Mouse (Mus musculus): ENCODE measurements around the gene Dnah8. TPM values are rescaled to one million over a fixed set of nuclear protein-coding genes. Genes with fewer than 3 reads are reported as not detected.

Gene Dnah8
- polyA plus RNA-seq, 1 experiment, result 9.8 TPM

- no peak for DNase-seq (ENCODE audit: low read depth, low spot score)
- 52% methylated on average over 4 of the region's 4 CpGs for WGBS
These were observed 283.4 kb downstream of the Dnah8 start for GRCm38 (mm10) chr17:30907577-30907976.

DNA sequence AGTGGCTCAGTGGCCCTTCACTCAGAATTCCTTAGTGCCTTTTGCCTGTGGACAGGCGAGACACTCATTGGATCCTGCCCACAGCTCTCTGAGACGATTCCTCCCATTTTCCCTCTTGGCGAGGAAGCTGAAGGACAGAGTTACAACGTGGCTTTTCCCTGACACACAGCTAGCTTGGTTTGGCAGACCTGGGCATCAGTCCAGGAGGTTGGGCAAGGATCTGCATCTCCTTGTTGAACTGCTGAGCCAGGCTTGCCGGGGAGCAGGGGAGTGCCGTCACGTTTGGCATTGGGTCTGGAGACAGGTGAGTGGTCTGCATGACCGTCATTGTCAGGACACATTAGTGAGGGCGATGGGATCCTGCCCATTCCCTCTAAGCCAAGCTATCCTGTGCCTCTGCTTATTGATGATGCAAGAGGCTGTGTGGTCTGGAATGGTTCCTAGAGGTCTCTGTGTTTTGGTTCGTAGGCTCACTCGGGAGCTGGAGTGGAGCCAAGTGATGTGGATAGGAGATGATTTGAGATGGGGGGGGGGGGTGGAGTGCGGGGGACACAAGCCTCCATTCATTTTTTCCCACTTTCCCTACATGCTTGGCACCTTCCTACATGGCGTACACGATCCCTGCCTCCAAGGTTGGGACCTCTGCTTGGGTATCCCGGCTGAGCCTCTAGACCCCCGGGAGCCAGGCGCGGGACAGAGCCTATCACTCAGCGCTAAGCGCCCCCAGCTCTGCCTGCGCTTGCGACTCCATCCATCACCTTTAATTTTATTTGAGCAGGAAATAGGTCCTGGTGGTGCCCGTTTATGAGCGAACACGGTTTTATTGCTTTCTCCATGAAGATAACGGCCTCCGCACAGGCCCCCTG is 286.9 kb downstream of the Dnah8 start:
- 13% methylated on average over 27 of the region's 27 CpGs for WGBS
- DNase-seq (ENCODE audit: low read depth, low spot score), result no peak

- WGBS, result 11% methylated on average over 8 of the region's 8 CpGs
- no peak for DNase-seq (ENCODE audit: low read depth, low spot score)
These were observed 287.6 kb downstream of the Dnah8 start for GRCm38 (mm10) chr17:30911732-30912088.

GRCm38 (mm10) chr17:30912536-30912935 is 288.4 kb downstream of the Dnah8 start:
- WGBS, result 27% methylated on average over 5 of the region's 5 CpGs
- DNase-seq (ENCODE audit: low read depth, low spot score), result no peak

- no peak for DNase-seq (ENCODE audit: low read depth, low spot score)
These were observed 290.1 kb downstream of the Dnah8 start for GRCm38 (mm10) chr17:30914264-30914663.

DNA sequence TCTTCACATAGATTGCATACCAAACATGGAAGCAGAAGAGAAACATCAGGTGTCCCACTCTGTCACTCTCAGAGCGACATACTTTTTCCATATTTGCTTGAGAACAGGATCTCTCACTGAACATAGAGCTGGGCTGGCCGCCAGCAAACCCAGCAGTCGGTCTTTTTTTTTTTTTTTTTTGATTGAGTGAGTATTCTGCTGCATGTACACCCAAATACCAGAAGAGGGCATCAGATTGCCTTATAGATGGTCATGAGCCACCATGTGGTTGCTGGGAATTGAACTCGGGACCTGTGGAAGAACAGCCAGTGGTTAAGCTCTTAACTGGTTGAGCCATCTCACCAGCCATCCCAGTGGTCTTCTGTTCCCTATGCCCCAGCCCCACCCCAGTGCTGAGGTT is 299.4 kb downstream of the Dnah8 start:
- no peak for DNase-seq (ENCODE audit: low read depth, low spot score)
- WGBS, result 42% methylated on average over 4 of the region's 4 CpGs

Other genes starting within 250 kb of the Dnah8 start
- 13.5 and 19.9 TPM in 2 replicates for gene Btbd9, start 47.9 kb upstream of the Dnah8 start, polyA plus RNA-seq (2012; rRNA removed)
- gene Glo1, start 2.5 kb downstream of the Dnah8 start, polyA plus RNA-seq (2012; rRNA removed), result 58.4 and 62.2 TPM in 2 replicates

Data from large intestine, adult 2 months (tissue).